Mouse (Mus musculus) liver, postnatal 0 days (tissue): ENCODE measurements around the gene Sgtb.

Experiments
- CTCF ChIP-seq: sonication (generic); IDR thresholded peaks from 2 replicates; pipeline ENCODE4 v1.5.1; 2016; ENCODE audit warnings: antibody characterized with exemption, low read depth
- EP300 ChIP-seq: IDR thresholded peaks from 2 replicates; pipeline ENCODE4 v1.6.1; 2016; ENCODE audit warnings: antibody characterized with exemption, low read depth, mild to moderate bottlenecking

GRCm38 (mm10) chr13:104076993-104077392 lies 32.5 kb upstream of the Sgtb start:
- no peak for TF ChIP-seq CTCF
- no peak for TF ChIP-seq EP300
